Mouse (Mus musculus) small intestine, adult 2 months (tissue): ENCODE measurements around the gene Pkd2l1.

Experiments used
- CTCF ChIP-seq: fragments of 200-500 bp; IDR thresholded peaks from 2 replicates; pipeline ENCODE4 v1.5.1; 2012; ENCODE audit warnings: low read depth, mild to moderate bottlenecking, control low read depth, inconsistent platforms, low read length, moderate library complexity, mixed read lengths; ENCODE audit not compliant: insufficient replicate concordance, insufficient read length; ENCODE audit errors: extremely low read depth
- POLR2A ChIP-seq: fragments of 200-500 bp; IDR thresholded peaks from 2 replicates; pipeline ENCODE4 v1.6.1; 2012; ENCODE audit warnings: low read depth, mild to moderate bottlenecking, control low read depth, inconsistent platforms, low read length, moderate library complexity

GRCm38 (mm10) chr19:44198494-44198893, 6.3 kb upstream of the Pkd2l1 start:
- no peak for TF ChIP-seq POLR2A
- TF ChIP-seq CTCF: no peak
